Mouse (Mus musculus): ENCODE data around the gene Mapk3. TPM values are rescaled to one million over a fixed set of nuclear protein-coding genes. Genes with fewer than 3 reads are reported as not detected.

Mapk3 gene
- polyA plus RNA-seq, 1 experiment from 2014 or later, result 37.1 TPM

- Histone ChIP-seq H3K9me3 (replicated peaks; ENCODE audit: control insufficient read depth, low read length) (no peaks in the 10 kb centered on the region), H3K27ac (replicated peaks; ENCODE audit: low read depth, low read length) (no peak overlapping the region), H3K4me3 (ENCODE audit: low read depth, low read length) (no peak overlapping the region), H3K4me1 (ENCODE audit: control insufficient read depth, insufficient read depth, low read length) (no peaks in the 10 kb centered on the region), H3K27me3 (ENCODE audit: control insufficient read depth, insufficient read depth, low read length) (no peaks in the 10 kb centered on the region), H3K4me2 (ENCODE audit: low read depth, low read length) (peak overlapping the region; percentile 85), H3K9ac (replicated peaks; ENCODE audit: low read length) (0 out of 2 replicates have a peak overlapping the region, but pooled peaks have one; percentile 1), H3K36me3 (replicated peaks; ENCODE audit: control insufficient read depth, insufficient read depth, low read depth, low read length) (no peaks in the 10 kb centered on the region; the same call in 1 of the 2 replicates)
- DNase-seq (ENCODE audit: low spot score) (no peak), ATAC-seq (replicated peaks; ENCODE audit: insufficient number of reproducible peaks, low FRiP score, low TSS enrichment, low read depth) (no peak)
- WGBS, result 67% methylated on average over 4 of the region's 4 CpGs
Observed at GRCm38 (mm10) chr7:126760956-126761355, 1.6 kb downstream of the Mapk3 start.

GRCm38 (mm10) chr7:126761529-126762067 lies 2.2 kb downstream of the Mapk3 start:
- WGBS, result 74% methylated on average over 6 of the region's 6 CpGs
- H3K36me3 ChIP-seq (replicated peaks; ENCODE audit: control insufficient read depth, insufficient read depth, low read depth, low read length), result peaks cover 2% of the 10 kb centered on the region; the same call in 1 of the 2 replicates

GRCm38 (mm10) chr7:126762471-126763008 lies 3.1 kb downstream of the Mapk3 start:
- Histone ChIP-seq H3K9me3 (replicated peaks; ENCODE audit: control insufficient read depth, low read length) (no peaks in the 10 kb centered on the region), H3K27me3 (ENCODE audit: control insufficient read depth, insufficient read depth, low read length) (no peaks in the 10 kb centered on the region), H3K9ac (replicated peaks; ENCODE audit: low read length) (no peak overlapping the region), H3K4me1 (ENCODE audit: control insufficient read depth, insufficient read depth, low read length) (no peaks in the 10 kb centered on the region), H3K27ac (replicated peaks; ENCODE audit: low read depth, low read length) (no peak overlapping the region), H3K4me3 (ENCODE audit: low read depth, low read length) (no peak overlapping the region), H3K36me3 (replicated peaks; ENCODE audit: control insufficient read depth, insufficient read depth, low read depth, low read length) (peaks cover 4% of the 10 kb centered on the region), H3K4me2 (ENCODE audit: low read depth, low read length) (no peak overlapping the region)
- no peak for ATAC-seq (replicated peaks; ENCODE audit: insufficient number of reproducible peaks, low FRiP score, low TSS enrichment, low read depth)
- DNase-seq (ENCODE audit: low spot score), result no peak
- 67% methylated on average over 17 of the region's 17 CpGs for WGBS

More at GRCm38 (mm10) chr7:126761529-126762067, 2.2 kb downstream of the Mapk3 start:
- Histone ChIP-seq H3K4me3 (ENCODE audit: low read depth, low read length) (no peak overlapping the region), H3K27ac (replicated peaks; ENCODE audit: low read depth, low read length) (no peak overlapping the region), H3K4me1 (ENCODE audit: control insufficient read depth, insufficient read depth, low read length) (no peaks in the 10 kb centered on the region), H3K9me3 (replicated peaks; ENCODE audit: control insufficient read depth, low read length) (no peaks in the 10 kb centered on the region), H3K27me3 (ENCODE audit: control insufficient read depth, insufficient read depth, low read length) (no peaks in the 10 kb centered on the region), H3K4me2 (ENCODE audit: low read depth, low read length) (no peak overlapping the region), H3K9ac (replicated peaks; ENCODE audit: low read length) (0 out of 2 replicates have a peak overlapping the region, but pooled peaks have one; percentile 1)
- ATAC-seq (replicated peaks; ENCODE audit: insufficient number of reproducible peaks, low FRiP score, low TSS enrichment, low read depth) (no peak), DNase-seq (ENCODE audit: low spot score) (no peak)

- peaks cover 6% of the 10 kb centered on the region for H3K36me3 ChIP-seq (replicated peaks; ENCODE audit: control insufficient read depth, insufficient read depth, low read depth, low read length)
- H3K27ac ChIP-seq (replicated peaks; ENCODE audit: low read depth, low read length), result no peak overlapping the region
- WGBS, result 90% methylated on average over 9 of the region's 9 CpGs
- no peak overlapping the region for H3K4me3 ChIP-seq (ENCODE audit: low read depth, low read length)
- no peaks in the 10 kb centered on the region for H3K4me1 ChIP-seq (ENCODE audit: control insufficient read depth, insufficient read depth, low read length)
- H3K9me3 ChIP-seq (replicated peaks; ENCODE audit: control insufficient read depth, low read length), result no peaks in the 10 kb centered on the region
- DNase-seq (ENCODE audit: low spot score), result no peak
- no peaks in the 10 kb centered on the region for H3K27me3 ChIP-seq (ENCODE audit: control insufficient read depth, insufficient read depth, low read length)
- H3K4me2 ChIP-seq (ENCODE audit: low read depth, low read length), result no peak overlapping the region
- no peak for ATAC-seq (replicated peaks; ENCODE audit: insufficient number of reproducible peaks, low FRiP score, low TSS enrichment, low read depth)
- no peak overlapping the region for H3K9ac ChIP-seq (replicated peaks; ENCODE audit: low read length)
Observed at GRCm38 (mm10) chr7:126765540-126765939, 6.1 kb downstream of the Mapk3 start.

- DNase-seq (ENCODE audit: low spot score), result no peak
- no peak for ATAC-seq (replicated peaks; ENCODE audit: insufficient number of reproducible peaks, low FRiP score, low TSS enrichment, low read depth)
Observed at GRCm38 (mm10) chr7:126766201-126766600, 6.8 kb downstream of the Mapk3 start, which contains the start of gene Gdpd3. Gdpd3 (plus strand) TSS chr7:126766334.

GRCm38 (mm10) chr7:126767001-126767400 lies 7.6 kb downstream of the Mapk3 start:
- Histone ChIP-seq H3K9ac (replicated peaks; ENCODE audit: low read length) (no peak overlapping the region), H3K4me2 (ENCODE audit: low read depth, low read length) (no peak overlapping the region), H3K36me3 (replicated peaks; ENCODE audit: control insufficient read depth, insufficient read depth, low read depth, low read length) (peaks cover 8% of the 10 kb centered on the region), H3K9me3 (replicated peaks; ENCODE audit: control insufficient read depth, low read length) (no peaks in the 10 kb centered on the region), H3K4me3 (ENCODE audit: low read depth, low read length) (no peak overlapping the region), H3K27ac (replicated peaks; ENCODE audit: low read depth, low read length) (no peak overlapping the region), H3K4me1 (ENCODE audit: control insufficient read depth, insufficient read depth, low read length) (no peaks in the 10 kb centered on the region), H3K27me3 (ENCODE audit: control insufficient read depth, insufficient read depth, low read length) (no peaks in the 10 kb centered on the region)
- DNase-seq (ENCODE audit: low spot score), result no peak
- no peak for ATAC-seq (replicated peaks; ENCODE audit: insufficient number of reproducible peaks, low FRiP score, low TSS enrichment, low read depth)
- 90% methylated on average over 8 of the region's 8 CpGs for WGBS

More at GRCm38 (mm10) chr7:126766201-126766600, 6.8 kb downstream of the Mapk3 start, which contains the start of gene Gdpd3:
- Histone ChIP-seq H3K9ac (replicated peaks; ENCODE audit: low read length) (no peak within 1 kb of the TSS), H3K27ac (replicated peaks; ENCODE audit: low read depth, low read length) (no peak within 1 kb of the TSS), H3K4me2 (ENCODE audit: low read depth, low read length) (no peak within 1 kb of the TSS), H3K4me1 (ENCODE audit: control insufficient read depth, insufficient read depth, low read length) (no peaks in the 10 kb centered on the region), H3K9me3 (replicated peaks; ENCODE audit: control insufficient read depth, low read length) (no peaks in the 10 kb centered on the region), H3K36me3 (replicated peaks; ENCODE audit: control insufficient read depth, insufficient read depth, low read depth, low read length) (peaks cover 8% of the 10 kb centered on the region), H3K4me3 (ENCODE audit: low read depth, low read length) (no peak within 1 kb of the TSS), H3K27me3 (ENCODE audit: control insufficient read depth, insufficient read depth, low read length) (no peaks in the 10 kb centered on the region)
- 93% methylated on average over 16 of the region's 16 CpGs for WGBS

GRCm38 (mm10) chr7:126770784-126771183 lies 11.4 kb downstream of the Mapk3 start:
- Histone ChIP-seq H3K9ac (replicated peaks; ENCODE audit: low read length) (no peak overlapping the region), H3K36me3 (replicated peaks; ENCODE audit: control insufficient read depth, insufficient read depth, low read depth, low read length) (peaks cover 8% of the 10 kb centered on the region), H3K4me1 (ENCODE audit: control insufficient read depth, insufficient read depth, low read length) (no peaks in the 10 kb centered on the region), H3K27ac (replicated peaks; ENCODE audit: low read depth, low read length) (no peak overlapping the region), H3K4me3 (ENCODE audit: low read depth, low read length) (no peak overlapping the region), H3K27me3 (ENCODE audit: control insufficient read depth, insufficient read depth, low read length) (no peaks in the 10 kb centered on the region), H3K9me3 (replicated peaks; ENCODE audit: control insufficient read depth, low read length) (no peaks in the 10 kb centered on the region), H3K4me2 (ENCODE audit: low read depth, low read length) (no peak overlapping the region)
- 86% methylated on average over 12 of the region's 12 CpGs for WGBS
- ATAC-seq (replicated peaks; ENCODE audit: insufficient number of reproducible peaks, low FRiP score, low TSS enrichment, low read depth), result no peak
- DNase-seq (ENCODE audit: low spot score), result no peak

- Histone ChIP-seq H3K9me3 (replicated peaks; ENCODE audit: control insufficient read depth, low read length) (no peaks in the 10 kb centered on the region), H3K4me1 (ENCODE audit: control insufficient read depth, insufficient read depth, low read length) (peaks cover 4% of the 10 kb centered on the region), H3K36me3 (replicated peaks; ENCODE audit: control insufficient read depth, insufficient read depth, low read depth, low read length) (0 out of 2 replicates have a peak, but pooled peaks cover 3% of the 10 kb centered on the region), H3K4me3 (ENCODE audit: low read depth, low read length) (no peak overlapping the region), H3K4me2 (ENCODE audit: low read depth, low read length) (no peak overlapping the region), H3K27ac (replicated peaks; ENCODE audit: low read depth, low read length) (no peak overlapping the region), H3K9ac (replicated peaks; ENCODE audit: low read length) (no peak overlapping the region), H3K27me3 (ENCODE audit: control insufficient read depth, insufficient read depth, low read length) (no peaks in the 10 kb centered on the region)
- WGBS, result 85% methylated on average over 2 of the region's 2 CpGs
- DNase-seq (ENCODE audit: low spot score), result no peak
- no peak for ATAC-seq (replicated peaks; ENCODE audit: insufficient number of reproducible peaks, low FRiP score, low TSS enrichment, low read depth)
Observed at GRCm38 (mm10) chr7:126773351-126773750, 13.9 kb downstream of the Mapk3 start.
